Mouse (Mus musculus): ENCODE results near the gene Junb.

Junb gene

GRCm38 (mm10) chr8:84989311-84989731 lies 10.8 kb upstream of the Junb start:
- no peak for DNase-seq (ENCODE audit: extremely low spot score, low spot score)

GRCm38 (mm10) chr8:84987903-84988302 lies 9.4 kb upstream of the Junb start:
- DNase-seq (ENCODE audit: extremely low spot score, low spot score): no peak

GRCm38 (mm10) chr8:84987388-84987787 lies 8.9 kb upstream of the Junb start:
- DNase-seq (ENCODE audit: extremely low spot score, low spot score): no peak

GRCm38 (mm10) chr8:84986379-84986945 lies 7.9 kb upstream of the Junb start:
- no peak for DNase-seq (ENCODE audit: extremely low spot score, low spot score)

- peak; percentile 83 for DNase-seq (ENCODE audit: extremely low spot score, low spot score)
These were observed 7.3 kb upstream of the Junb start for GRCm38 (mm10) chr8:84985684-84986378.

GRCm38 (mm10) chr8:84985049-84985683 lies 6.6 kb upstream of the Junb start:
- no peak for DNase-seq (ENCODE audit: extremely low spot score, low spot score)

- DNase-seq (ENCODE audit: extremely low spot score, low spot score): peak; percentile 22
These were observed 6.0 kb upstream of the Junb start for GRCm38 (mm10) chr8:84984294-84985048.

GRCm38 (mm10) chr8:84982499-84983011 lies 4.0 kb upstream of the Junb start:
- no peak for DNase-seq (ENCODE audit: extremely low spot score, low spot score)

GRCm38 (mm10) chr8:84981644-84982498 lies 3.4 kb upstream of the Junb start:
- no peak for DNase-seq (ENCODE audit: extremely low spot score, low spot score)

GRCm38 (mm10) chr8:84980622-84981358 lies 2.3 kb upstream of the Junb start:
- no peak for DNase-seq (ENCODE audit: extremely low spot score, low spot score)

GRCm38 (mm10) chr8:84979599-84980421 lies 1.3 kb upstream of the Junb start:
- peak; percentile 88 for DNase-seq (ENCODE audit: extremely low spot score, low spot score)

- peak; percentile 70 for DNase-seq (ENCODE audit: extremely low spot score, low spot score)
These were observed 877 bp downstream of the Junb start for GRCm38 (mm10) chr8:84977435-84978247.

GRCm38 (mm10) chr8:84976763-84977434 lies 1.6 kb downstream of the Junb start:
- no peak for DNase-seq (ENCODE audit: extremely low spot score, low spot score)

- peak; percentile 94 for DNase-seq (ENCODE audit: extremely low spot score, low spot score)
These were observed 2.3 kb downstream of the Junb start for GRCm38 (mm10) chr8:84976031-84976762.

GRCm38 (mm10) chr8:84975434-84975833 lies 3.1 kb downstream of the Junb start:
- DNase-seq (ENCODE audit: extremely low spot score, low spot score): peak; percentile 63

- DNase-seq (ENCODE audit: extremely low spot score, low spot score): no peak
These were observed 3.9 kb downstream of the Junb start for GRCm38 (mm10) chr8:84974543-84975142.

Data from neural tube, embryonic 10.5 days (tissue).